Mouse (Mus musculus) right cerebral cortex, adult 2 months (tissue): ENCODE results near the gene Slc6a6.

Experiments used
- DNase-seq, 2 experiments: peaks; one replicate each; pipeline ENCODE4 v3.0.0; 2021 to 2022; ENCODE audit warnings: low spot score in 2 of 2

Slc6a6 gene

DNA sequence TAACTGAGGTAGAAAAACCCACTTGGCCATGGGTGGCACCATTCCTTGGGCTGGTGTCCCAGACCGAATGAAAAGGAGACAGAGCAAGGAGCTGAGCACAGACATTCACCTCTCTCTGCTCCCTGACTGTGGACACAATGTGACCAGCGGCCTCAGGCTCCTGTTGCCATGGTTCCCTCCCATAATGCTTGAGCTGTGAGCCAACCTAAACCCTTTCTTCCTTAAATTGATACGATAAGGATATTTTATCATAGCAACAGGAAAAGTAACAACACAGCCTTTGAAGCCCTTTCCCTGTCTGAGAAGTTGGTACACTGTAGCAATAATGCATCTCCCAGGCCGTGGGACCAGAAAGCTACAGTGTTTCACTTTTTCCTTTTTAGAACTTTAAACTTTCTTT lies 14.6 kb upstream of the Slc6a6 start:
- DNase-seq: no peak

DNA sequence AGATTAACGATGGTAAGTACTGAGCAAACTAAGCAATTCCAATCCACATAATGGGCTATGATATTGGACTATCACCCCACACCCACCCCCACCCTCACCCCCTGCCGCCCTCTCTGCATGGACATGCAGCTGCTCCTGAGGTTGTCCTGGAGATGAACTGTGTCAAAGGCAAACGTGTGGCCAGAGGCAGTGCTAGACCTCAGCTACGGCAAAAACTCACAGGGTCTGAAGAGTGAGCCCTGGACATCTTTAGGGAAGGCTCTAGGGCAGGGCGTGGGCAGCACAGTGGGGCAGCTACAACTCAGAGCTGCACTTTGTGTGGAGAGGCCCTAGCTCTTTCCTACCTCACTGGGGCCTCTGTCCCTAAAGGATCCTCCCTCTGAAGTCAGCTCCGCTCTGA lies 13.6 kb upstream of the Slc6a6 start:
- DNase-seq: no peak

DNA sequence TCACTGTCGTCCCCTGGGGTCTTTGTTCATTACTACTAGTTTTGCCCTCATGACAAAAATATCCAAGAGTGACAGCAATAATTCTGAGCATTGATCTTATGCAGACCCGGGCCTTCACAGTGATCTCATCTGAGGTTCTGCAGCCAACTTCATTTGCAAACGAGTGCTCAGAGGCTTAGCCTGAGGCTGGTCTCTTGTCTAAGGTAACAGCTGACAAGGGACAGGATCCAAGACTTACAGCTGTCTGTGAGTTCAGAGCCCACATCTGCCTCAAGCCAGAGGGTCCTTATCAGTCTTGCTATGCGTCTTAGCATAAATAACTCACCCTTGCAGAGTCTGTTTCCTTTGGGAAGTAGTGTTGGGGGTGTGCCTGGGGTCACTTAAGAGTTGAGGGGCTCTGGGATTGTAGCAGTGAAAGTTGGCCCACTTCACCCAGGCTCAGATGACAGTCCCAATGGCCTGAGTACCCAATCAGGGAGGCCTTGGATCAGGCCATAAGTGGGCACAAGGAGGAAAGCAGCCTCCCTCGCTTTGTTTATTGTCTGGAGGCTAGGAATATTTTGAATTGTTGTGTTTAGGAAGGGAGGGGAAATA lies 9.0 kb upstream of the Slc6a6 start:
- no peak for DNase-seq

DNA sequence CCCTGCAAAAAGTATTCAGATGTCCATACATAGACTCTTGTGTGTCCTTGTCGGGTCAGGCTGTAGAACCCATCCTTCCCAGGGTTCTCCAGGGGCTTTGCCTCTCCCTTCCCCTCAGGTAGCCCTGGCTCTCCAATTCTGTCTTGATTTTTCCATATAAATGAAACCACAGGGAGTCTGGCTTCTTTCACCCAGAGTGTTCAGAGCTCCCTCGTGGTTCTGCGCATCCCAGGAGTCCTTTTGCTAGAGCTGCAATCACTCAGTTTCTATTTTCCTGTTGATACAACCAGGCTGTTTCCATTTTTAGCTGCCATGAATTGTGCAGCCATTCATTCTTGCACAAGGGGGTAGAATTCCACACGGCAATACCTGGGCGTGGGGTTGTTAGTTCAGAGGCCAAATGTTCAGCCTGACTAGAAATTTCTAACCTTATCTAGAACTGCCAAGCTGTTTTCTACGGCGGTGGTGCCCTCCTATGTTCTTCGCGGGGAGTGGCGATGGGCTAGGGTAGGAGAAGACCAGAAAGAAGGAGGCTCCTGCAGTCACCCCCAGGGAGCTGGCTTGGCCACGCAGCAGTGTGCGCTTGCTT lies 5.3 kb upstream of the Slc6a6 start:
- no peak for DNase-seq

DNA sequence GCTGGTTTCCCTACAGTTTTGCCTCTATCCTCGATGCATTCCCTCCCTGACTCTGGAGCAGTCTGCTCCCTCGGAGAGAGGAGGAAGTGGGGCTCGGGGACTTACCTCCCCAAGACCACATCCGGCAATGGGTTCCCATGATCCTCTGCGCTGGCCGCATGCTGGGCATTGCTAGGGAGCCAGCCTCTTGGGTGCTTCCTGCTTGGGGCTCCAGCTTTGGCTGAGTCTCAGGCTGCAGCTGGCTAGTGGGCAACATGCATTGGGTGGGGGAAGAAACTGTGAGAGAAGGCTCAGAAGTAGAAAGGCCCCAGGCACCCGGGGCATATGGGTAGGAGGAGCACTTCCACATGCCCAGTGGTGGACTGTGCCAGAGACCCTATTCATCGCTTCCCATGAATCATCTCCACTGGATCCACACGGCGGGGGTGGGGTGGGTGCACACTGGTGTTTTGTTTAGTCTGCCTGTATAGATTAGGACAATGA lies 4.7 kb upstream of the Slc6a6 start:
- DNase-seq: peak; percentile 45 to 47

DNA sequence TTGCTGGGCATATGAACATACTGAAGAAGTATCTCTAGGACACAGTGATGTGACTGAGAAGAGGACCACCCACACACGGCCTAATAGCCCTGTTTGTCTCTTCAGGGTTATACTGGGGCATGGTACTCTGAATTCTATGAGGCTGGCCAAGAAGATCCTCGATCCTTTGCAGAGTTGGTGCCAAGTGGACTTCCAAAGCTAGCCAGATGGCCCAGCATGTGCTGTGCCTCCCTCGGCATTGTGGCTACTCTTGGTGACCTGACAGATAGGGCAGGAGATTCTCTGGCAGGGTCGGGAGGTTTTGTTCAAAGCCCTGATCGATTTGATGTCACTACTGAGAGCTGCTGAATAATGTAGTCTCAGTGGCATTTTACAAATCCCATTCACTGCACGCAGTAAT lies 4.1 kb upstream of the Slc6a6 start:
- no peak for DNase-seq

DNA sequence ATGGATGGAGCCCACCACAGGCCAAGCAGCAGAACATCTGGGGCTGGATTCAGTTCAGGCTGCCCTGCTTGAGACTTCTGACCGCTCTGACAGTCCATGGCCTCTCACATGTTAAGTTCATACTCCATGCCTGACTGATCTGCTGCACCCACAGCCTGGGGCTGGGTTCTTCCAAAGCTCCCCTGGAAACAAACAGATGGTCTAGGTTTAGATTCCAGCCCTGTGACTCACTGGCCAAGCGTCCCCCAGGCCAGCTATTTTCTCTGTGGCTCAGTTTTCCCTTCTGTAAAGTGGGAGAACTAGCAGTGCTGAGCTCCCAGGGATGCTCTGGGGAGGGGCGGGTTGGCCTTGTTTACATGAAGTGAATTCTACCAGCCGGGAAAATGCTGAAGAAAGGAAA lies 2.0 kb upstream of the Slc6a6 start:
- DNase-seq: no peak

DNA sequence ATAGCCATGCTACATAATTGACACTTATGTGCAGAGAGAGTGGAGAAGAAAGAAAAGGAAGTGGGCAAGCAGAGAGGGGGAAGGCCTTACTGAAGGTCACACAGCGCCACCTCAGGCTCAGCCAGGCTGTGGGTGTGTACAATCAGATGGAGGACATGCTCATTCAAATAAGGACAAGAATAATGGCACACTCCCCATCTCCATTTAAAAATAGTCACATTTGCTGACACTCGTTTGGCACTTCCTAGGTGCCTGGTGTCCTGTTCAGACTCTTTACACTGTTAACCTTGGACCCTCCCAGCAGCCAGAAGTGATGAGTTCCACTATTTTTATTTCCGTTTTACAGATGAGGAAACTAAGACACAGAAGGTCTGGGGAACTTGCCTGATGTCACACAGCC lies 732 bp upstream of the Slc6a6 start:
- DNase-seq: no peak

DNA sequence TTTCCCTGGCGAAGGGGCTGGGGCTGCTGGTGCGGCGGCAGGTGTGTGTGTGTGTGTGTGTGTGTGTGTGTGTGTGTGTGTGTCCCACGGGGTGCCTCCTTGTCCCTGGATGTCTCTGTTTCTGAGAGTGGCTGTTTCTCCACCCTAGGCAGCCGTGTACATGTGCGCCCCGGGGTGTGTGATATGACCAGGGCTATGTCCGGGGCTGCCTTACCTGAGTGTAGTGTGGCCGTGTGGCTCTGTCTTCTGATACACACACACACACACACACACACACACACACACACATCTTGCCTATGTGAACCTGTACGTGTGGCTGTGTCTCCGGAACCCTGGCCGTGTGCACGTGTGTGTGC lies 599 bp downstream of the Slc6a6 start:
- DNase-seq: peak in 1 of 2 experiments; percentile 39

DNA sequence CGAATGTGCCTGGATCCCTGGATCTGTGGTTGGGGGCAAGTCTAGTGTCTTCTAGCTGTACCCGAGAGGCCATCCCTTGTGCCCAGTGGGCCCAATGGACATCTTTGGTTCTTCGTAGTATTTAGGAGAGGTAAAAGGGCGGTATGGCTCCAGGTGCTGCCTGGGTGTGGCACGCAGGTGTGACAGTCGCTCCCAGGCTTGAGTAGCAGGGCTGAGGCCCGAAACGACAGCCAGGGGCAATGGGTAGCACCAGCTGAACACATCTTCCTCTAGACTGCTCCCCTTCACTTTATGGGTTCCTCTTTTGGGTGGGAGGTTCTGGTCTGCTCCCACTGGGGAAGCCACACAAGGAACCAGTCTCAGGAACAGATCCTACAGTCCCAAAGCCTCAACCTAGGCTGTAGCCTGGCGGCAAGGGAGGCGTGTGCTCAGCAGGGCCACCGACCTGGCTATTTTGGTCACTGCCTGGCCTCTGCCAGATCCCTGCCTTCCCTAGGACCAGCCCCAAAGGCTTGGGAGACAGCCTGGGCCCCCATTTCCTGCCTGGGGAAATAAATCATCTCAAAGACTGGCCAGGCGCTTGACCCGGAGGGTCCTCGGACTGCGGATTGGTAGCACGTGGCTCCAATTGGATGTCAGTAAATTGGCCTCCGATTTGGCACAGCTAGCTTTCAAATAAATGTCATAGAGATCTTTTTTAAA lies 1.1 kb downstream of the Slc6a6 start:
- no peak for DNase-seq

DNA sequence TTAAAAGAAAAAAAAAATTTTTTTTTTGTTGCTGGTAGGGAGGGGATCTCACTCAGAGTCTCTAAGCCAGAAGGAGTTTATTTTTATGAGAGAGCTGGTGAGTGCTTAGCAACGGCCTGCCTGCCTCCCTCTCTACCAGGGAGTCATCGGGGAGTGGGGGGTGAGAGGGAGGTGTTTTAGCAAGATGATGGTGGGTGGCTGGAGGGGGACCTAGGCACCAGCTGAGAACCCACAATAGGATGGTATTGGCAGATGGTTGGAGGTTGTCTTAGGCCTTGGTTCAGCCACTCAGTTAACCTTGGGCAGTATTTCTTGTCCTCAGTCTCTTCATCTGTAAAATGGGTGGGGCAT lies 1.7 kb downstream of the Slc6a6 start:
- DNase-seq: peak; percentile 68 to 72

DNA sequence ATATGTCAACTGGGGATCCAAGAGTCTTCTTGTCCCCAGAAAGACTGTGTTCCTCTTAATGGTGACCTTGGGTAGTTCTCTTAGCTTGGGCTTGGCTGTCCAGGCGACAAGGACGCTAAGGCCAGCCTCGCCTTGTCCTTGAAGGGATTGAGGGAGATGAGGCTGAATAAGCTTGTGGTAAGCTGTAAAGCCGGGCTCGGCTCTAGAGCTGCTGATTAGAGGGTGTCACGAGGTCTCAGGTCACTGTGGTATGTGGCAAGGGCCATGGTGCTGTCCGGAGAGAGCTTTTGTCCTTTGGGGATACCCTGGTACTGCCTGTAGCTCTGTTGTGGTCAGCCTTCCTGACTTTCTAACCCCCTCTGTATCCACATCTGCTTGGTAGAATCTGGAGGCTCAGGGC lies 2.0 kb downstream of the Slc6a6 start:
- no peak for DNase-seq

DNA sequence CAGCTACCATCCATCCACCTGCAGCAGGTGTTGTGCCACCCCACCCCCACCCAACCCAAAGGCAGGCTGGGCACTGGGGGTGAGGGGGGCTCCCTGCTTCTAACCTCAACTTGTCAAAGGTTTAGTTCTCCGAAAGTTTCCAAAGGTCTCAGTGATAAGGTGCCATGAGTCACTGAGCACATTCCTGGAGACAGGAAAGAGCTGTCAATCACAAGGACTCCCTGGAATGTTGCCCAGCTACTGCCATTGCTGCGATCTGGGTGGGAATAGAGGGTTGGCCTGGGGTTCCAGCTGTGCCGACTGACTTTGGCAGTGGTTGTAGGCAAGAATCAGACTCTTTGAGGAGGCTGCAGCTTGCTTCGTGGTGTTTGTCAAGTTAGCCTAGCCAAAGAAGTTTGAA lies 2.7 kb downstream of the Slc6a6 start:
- no peak for DNase-seq

DNA sequence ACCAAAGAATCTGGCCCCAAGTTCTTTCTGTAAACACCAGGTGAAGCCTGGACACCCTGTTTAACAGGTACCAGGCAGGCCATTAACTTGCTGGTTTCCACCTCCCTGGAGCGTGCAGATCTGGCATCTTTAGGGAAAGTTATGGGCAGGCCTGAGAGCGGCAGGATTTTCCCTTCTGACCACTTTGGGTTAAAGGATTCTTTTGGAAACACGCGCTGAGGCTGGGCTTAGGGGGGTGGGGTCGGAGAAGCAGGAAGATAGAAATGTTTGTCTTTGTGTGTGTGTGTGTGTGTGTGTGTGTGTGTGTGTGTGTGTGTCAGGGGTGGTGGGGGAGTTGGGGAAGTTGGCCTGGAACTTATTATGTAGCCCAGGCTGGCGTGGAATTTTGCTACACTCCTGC lies 4.2 kb downstream of the Slc6a6 start:
- no peak for DNase-seq

DNA sequence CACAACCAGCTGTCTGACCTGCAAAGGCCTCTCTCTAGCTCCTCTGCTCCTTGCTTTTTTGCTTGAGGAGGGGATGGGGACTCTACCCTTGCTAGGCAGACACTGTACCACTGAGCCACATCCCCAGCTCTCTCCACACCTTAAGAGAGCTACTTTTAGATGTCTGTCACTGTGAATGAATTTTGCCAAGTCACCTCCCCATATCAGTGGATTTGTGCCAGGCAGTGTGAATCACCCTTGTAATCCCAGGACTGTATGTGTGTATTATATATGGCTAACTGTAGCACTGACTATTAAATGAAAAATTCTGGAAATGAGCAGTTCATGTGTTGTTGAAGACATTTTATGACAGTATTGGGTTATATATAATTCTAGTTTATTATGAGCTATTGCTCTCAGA lies 5.4 kb downstream of the Slc6a6 start:
- DNase-seq: peak in 1 of 2 experiments; percentile 45

DNA sequence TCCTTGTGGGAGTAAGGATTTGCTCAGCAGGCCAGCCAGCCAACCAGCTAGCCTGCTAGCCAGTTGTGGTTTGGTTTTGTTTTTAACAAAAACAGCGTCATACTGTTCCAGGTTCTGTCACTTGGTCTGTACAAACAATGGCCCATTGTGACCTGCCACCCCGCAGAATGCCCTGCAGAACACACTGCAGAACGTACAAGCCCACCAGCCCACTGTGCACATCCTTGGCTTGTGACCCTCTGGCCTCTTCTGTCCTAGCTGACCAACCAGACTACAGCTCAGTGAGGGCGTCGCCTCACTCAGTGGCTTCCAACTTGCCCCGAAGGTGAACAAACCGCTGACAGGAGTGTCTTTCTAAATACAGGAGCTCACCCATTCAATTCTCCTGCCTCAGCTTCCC lies 6.4 kb downstream of the Slc6a6 start:
- no peak for DNase-seq

DNA sequence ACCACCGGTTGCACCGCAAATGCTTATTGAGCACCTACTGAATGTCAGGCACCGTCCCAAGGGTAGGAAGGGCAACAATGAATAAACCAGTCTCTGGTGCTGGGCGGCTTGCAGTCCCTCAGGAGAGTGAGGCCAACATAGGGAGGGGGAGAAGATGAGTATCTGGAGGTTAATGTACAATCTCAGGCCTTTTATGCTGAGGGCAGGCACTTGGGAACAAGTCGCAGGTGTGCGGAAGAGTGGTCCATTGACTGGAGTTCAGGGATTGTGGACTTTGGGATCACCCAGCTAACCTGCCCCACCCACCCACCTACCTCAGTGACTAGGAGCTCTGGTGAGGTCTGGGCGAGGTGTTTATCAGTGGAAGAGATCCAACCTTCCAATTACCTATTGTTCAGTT lies 6.8 kb downstream of the Slc6a6 start:
- DNase-seq: no peak

DNA sequence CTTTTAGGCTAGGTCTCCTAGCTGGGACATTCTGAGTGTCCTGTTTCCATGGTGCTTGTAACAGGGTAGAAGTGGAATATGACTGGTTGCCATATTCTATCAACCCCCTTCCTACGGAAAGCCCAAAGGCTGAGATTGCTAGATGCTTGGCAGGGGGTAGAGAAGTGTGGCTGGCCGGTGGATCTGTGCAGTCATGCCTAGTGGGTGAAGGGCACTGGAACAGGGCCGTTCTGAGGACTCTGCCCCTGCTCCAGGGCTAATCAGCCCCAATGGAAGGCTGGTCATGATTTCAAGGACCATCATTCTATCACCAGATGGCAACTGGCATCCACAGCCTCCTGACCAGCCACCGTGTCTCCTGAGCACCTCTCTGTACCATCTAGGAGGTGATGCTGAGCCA lies 7.7 kb downstream of the Slc6a6 start:
- no peak for DNase-seq

DNA sequence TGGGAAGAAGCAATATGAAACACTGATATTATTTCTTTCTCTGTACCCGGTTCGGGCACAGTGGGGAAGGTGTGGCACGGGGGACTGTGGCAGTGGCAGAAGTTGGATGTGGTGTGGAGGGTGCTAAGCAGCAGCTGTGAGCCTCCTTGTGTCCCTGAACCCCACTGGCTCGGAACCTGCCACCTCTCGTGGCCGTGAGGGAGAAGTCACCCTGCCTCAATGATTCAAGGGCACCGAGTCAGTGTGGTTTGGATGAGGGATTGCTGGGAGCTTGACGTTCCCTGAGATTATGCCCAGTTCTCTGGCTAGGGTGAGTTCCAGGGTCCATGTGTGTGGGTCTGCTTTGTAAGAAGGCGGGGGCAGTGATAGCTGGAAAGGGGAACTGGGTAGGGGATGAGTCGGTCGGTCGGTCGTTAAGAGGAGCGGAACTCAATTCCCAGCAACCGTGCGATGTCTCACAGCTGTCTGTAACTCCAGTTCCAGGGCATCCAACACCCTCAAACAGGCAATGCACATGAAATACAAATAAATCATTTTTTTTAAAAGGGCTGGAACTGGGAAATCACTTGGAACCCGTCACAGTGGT lies 9.5 kb downstream of the Slc6a6 start:
- no peak for DNase-seq

DNA sequence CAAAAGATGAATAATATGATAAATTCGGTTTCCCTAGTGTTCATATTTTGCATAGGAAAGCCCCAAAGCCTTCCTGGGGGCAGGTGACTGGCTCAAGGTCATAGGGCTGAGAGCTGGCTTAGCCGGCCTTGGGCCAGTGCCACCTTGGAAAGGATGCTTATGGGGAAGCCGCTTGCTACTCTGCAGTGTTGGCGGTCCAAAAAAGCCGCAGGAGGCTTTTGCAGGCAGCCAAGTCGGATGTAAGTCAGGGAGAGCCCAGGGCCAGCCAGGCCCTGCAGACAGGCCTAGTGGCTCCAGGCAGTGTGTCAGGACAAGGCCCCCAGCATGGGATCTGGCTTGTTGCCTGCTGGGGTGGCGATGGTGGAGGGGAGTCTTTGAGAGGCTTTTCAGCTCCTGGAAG lies 10.8 kb downstream of the Slc6a6 start:
- peak in 1 of 2 experiments; percentile 37 for DNase-seq

DNA sequence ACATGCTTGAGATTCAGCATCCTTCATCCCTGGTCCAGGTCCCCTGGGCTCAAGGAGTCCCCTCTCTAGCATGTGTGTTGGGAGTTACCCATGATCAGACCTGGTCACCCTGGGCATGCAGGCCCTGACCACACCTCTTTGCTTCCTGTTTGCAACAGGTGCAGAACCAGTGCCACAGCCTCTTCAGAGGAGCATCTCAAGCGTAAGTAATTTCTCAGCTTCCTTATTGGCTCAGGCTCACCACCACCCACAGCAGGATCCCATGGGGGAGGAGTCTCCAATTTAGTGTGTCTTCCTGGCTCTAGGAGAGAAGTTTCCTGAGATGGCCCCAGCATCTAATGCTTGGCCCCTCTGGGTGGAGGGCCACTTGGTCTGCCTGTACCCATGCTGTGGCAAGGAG lies 15.0 kb downstream of the Slc6a6 start:
- no peak for DNase-seq

DNA sequence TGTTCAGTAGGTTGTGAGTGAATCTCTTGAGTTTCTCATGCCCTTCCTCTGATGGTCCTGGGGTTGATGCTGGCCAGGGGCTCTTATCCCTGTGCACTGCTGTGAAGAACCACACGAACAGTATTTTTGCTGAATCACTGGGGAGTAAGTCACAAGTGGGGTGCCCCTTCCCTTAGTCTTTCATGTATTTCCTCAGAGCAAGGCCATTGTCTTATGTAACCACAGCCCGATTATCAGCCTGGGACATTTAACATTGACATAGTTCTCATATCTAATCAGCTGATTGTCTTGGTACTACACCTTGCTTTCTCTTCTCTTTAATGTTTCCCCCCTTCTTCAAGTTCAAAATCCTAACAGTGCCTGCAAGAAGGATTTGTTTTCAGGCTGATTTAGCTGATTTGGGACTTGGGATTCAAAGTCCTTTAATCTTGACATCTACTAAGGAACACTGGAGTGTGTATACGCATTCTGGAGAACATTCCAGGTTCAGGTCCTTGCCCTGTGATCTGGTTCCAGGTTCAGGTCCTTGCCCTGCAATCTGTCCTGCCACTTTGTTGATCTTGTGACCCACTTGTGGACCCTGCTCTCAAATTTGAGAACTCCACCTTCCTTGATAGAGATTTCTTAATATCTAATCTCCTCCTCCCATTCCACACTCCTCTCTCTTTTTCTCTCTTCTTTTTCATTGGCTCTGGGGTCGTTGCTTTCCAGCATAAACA lies 15.8 kb downstream of the Slc6a6 start:
- DNase-seq: no peak
